Mouse (Mus musculus): Measurements from ENCODE around the gene Rcvrn. TPM values are rescaled to one million over a fixed set of nuclear protein-coding genes. Genes with fewer than 3 reads are reported as not detected.

The Rcvrn gene
- polyA plus RNA-seq, 1 experiment from 2014 or later, result not detected

DNA sequence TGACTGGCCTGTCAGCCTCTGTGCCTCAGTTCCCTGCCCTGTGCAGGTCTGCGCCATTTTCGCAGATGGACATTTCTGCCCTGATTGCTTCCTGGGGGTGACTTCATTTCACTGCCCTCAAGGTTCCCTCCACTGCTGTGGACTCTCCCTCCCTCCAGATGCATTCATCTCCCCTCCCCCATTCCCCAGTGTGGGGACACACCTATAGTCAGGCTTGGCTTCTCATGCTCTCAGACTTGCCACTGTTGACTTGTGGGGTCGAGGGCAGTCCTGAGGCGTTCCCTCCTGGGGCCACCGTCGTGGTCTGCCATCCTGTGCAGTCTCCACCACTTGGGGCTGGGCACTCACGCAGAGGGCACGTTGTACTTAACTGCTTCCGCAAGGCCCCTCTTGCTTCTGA, 38.3 kb upstream of the Rcvrn start:
- WGBS, result 87% methylated on average over 9 of the region's 9 CpGs
- Histone ChIP-seq H3K36me3 (no peaks in the 10 kb centered on the region), H3K4me3 (no peak overlapping the region), H3K4me2 (replicated peaks) (no peak overlapping the region), H3K9ac (no peak overlapping the region), H3K27me3 (no peaks in the 10 kb centered on the region), H3K4me1 (peaks cover 8% of the 10 kb centered on the region), H3K9me3 (no peaks in the 10 kb centered on the region), H3K27ac (no peak overlapping the region)
- no peak for ATAC-seq (ENCODE audit: insufficient number of reproducible peaks, insufficient read depth, low FRiP score, low TSS enrichment)

GRCm38 (mm10) chr11:67657685-67658382, 37.3 kb upstream of the Rcvrn start:
- ATAC-seq (ENCODE audit: insufficient number of reproducible peaks, insufficient read depth, low FRiP score, low TSS enrichment), result no peak
- H3K36me3 ChIP-seq, result no peaks in the 10 kb centered on the region
- no peaks in the 10 kb centered on the region for H3K9me3 ChIP-seq

DNA sequence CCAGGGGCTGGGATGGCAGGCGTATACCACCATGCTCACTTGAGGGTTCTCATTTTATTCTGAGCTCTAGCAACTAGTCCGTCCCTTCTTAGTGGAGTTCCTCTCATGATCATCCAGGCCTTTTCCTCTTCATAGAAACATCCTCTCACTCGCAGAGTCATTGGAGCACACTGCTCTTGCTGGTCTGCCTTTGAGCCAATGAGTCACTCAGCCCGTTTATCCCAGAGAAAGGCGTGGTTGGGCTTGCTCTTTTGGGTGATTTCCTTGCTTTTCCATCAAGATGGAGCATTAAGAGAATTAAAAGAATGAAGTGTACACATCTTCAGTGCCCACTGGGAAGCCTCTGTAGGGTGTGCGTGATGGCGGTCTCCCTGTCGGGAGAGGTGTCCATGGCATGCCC, 33.7 kb upstream of the Rcvrn start:
- no peak for ATAC-seq (ENCODE audit: insufficient number of reproducible peaks, insufficient read depth, low FRiP score, low TSS enrichment)
- Histone ChIP-seq H3K27ac (no peak overlapping the region), H3K4me1 (no peaks in the 10 kb centered on the region), H3K36me3 (no peaks in the 10 kb centered on the region), H3K4me3 (no peak overlapping the region), H3K27me3 (no peaks in the 10 kb centered on the region), H3K9ac (no peak overlapping the region), H3K4me2 (replicated peaks) (no peak overlapping the region), H3K9me3 (no peaks in the 10 kb centered on the region)
- 89% methylated on average over 8 of the region's 8 CpGs for WGBS

More at GRCm38 (mm10) chr11:67657685-67658382, 37.3 kb upstream of the Rcvrn start:
- no peak overlapping the region for H3K9ac ChIP-seq
- no peaks in the 10 kb centered on the region for H3K27me3 ChIP-seq
- no peak overlapping the region for H3K4me3 ChIP-seq
- no peak overlapping the region for H3K4me2 ChIP-seq (replicated peaks)
- WGBS, result 44% methylated on average over 11 of the region's 11 CpGs
- H3K27ac ChIP-seq, result no peak overlapping the region
- H3K4me1 ChIP-seq, result peaks cover 5% of the 10 kb centered on the region

DNA sequence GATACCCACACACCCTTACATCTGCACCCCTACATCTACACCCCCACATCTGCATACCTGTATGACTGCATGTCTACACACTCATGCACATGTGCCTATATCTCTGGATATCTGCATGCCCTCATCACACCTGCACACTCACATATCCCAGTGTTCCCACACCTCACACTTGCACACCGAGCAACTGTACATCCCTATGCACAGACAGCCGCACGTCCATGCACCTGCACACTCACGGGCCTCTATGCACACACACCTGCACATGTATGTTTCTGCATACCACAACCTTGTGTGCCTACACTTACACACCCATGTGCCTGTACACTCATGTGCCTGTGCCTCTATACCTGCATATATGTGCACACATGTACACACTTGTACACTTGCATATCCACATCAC, 31.7 kb upstream of the Rcvrn start:
- H3K36me3 ChIP-seq, result no peaks in the 10 kb centered on the region
- H3K4me2 ChIP-seq (replicated peaks), result no peak overlapping the region
- H3K4me3 ChIP-seq, result no peak overlapping the region
- no peak overlapping the region for H3K27ac ChIP-seq
- no peak for ATAC-seq (ENCODE audit: insufficient number of reproducible peaks, insufficient read depth, low FRiP score, low TSS enrichment)
- WGBS, result 89% methylated on average over 4 of the region's 4 CpGs
- H3K9me3 ChIP-seq, result no peaks in the 10 kb centered on the region
- H3K27me3 ChIP-seq, result no peaks in the 10 kb centered on the region
- H3K4me1 ChIP-seq, result no peaks in the 10 kb centered on the region
- H3K9ac ChIP-seq, result no peak overlapping the region

GRCm38 (mm10) chr11:67664261-67664660, 30.9 kb upstream of the Rcvrn start:
- no peak overlapping the region for H3K4me2 ChIP-seq (replicated peaks)
- H3K9ac ChIP-seq, result no peak overlapping the region
- H3K27me3 ChIP-seq, result no peaks in the 10 kb centered on the region
- no peak for ATAC-seq (ENCODE audit: insufficient number of reproducible peaks, insufficient read depth, low FRiP score, low TSS enrichment)
- H3K4me1 ChIP-seq, result no peaks in the 10 kb centered on the region
- no peak overlapping the region for H3K27ac ChIP-seq
- H3K36me3 ChIP-seq, result no peaks in the 10 kb centered on the region
- no peak overlapping the region for H3K4me3 ChIP-seq
- 85% methylated on average over 3 of the region's 3 CpGs for WGBS
- H3K9me3 ChIP-seq, result no peaks in the 10 kb centered on the region

DNA sequence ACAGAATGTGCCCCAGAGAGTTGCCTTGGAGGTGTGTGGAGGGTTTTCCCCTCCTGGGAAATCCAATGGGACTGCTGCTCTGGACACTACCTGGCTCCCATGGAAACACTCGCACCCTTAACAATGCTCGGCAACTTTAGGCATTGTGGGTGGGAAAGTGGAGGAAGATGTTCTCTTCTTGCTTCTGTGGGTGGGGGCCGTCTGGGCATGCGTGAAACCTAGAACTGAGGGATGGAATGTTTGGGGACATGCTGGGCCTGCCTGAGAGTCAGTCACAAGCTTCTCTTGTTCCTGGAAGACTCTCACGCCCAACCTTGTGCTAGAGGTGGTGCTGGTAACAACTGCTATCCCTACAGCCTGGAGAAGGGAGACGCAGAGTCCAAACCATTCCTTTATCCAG, 30.2 kb upstream of the Rcvrn start:
- no peaks in the 10 kb centered on the region for H3K36me3 ChIP-seq
- H3K27me3 ChIP-seq, result no peaks in the 10 kb centered on the region
- no peak overlapping the region for H3K4me2 ChIP-seq (replicated peaks)
- 84% methylated on average over 6 of the region's 6 CpGs for WGBS
- no peaks in the 10 kb centered on the region for H3K4me1 ChIP-seq
- no peak overlapping the region for H3K27ac ChIP-seq
- no peak for ATAC-seq (ENCODE audit: insufficient number of reproducible peaks, insufficient read depth, low FRiP score, low TSS enrichment)
- no peaks in the 10 kb centered on the region for H3K9me3 ChIP-seq
- H3K9ac ChIP-seq, result no peak overlapping the region
- H3K4me3 ChIP-seq, result no peak overlapping the region

GRCm38 (mm10) chr11:67666129-67666528, 29.0 kb upstream of the Rcvrn start:
- Histone ChIP-seq H3K27me3 (no peaks in the 10 kb centered on the region), H3K4me2 (replicated peaks) (no peak overlapping the region), H3K4me3 (no peak overlapping the region), H3K4me1 (no peaks in the 10 kb centered on the region), H3K27ac (no peak overlapping the region), H3K9ac (no peak overlapping the region), H3K36me3 (no peaks in the 10 kb centered on the region), H3K9me3 (no peaks in the 10 kb centered on the region)
- WGBS, result 83% methylated on average over 5 of the region's 5 CpGs
- ATAC-seq (ENCODE audit: insufficient number of reproducible peaks, insufficient read depth, low FRiP score, low TSS enrichment), result no peak

DNA sequence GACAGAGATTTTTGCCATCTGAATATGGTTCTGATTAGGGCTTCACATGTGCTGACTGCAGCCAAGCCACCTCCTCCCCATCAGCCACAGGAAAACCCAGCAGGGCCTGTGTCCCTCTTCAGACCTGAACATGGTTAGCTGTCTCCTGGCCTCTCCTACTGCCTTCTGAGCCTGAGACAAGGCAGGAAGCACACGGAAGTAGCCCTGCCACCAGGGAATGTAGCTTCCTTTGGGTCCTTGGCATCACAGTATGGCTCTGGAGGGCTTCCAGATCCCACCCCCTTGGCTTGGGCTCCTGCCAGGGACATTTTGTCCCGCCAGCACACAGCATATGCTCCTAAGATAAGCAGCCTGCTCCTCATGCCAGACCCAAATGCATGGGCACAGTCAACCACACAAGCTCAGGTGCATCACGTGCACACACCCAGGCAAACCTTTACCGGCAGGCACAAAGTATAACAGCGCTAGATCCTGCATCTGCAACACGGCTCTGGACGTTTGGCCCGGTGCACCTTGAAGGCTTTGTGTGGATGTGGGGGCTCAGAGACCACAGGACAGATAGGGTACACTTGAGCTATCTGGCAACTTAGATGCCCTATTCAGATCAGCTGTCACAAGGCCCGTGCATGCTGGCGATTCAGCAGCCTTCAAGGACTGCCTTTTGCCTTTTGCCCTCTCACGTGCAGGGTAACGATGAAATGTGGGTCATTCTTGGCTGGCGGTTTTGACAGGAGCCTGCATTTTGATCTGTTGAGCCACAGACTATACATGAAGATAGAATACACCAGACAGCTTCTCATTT, 27.4 kb upstream of the Rcvrn start:
- H3K27ac ChIP-seq, result no peak overlapping the region
- ATAC-seq (ENCODE audit: insufficient number of reproducible peaks, insufficient read depth, low FRiP score, low TSS enrichment), result no peak
- no peaks in the 10 kb centered on the region for H3K4me1 ChIP-seq
- no peaks in the 10 kb centered on the region for H3K36me3 ChIP-seq
- H3K4me2 ChIP-seq (replicated peaks), result no peak overlapping the region
- H3K9me3 ChIP-seq, result no peaks in the 10 kb centered on the region
- no peaks in the 10 kb centered on the region for H3K27me3 ChIP-seq
- H3K9ac ChIP-seq, result no peak overlapping the region
- H3K4me3 ChIP-seq, result no peak overlapping the region
- 82% methylated on average over 13 of the region's 13 CpGs for WGBS

GRCm38 (mm10) chr11:67668460-67669007, 26.6 kb upstream of the Rcvrn start:
- no peak overlapping the region for H3K27ac ChIP-seq
- no peak for ATAC-seq (ENCODE audit: insufficient number of reproducible peaks, insufficient read depth, low FRiP score, low TSS enrichment)
- H3K27me3 ChIP-seq, result no peaks in the 10 kb centered on the region
- H3K36me3 ChIP-seq, result no peaks in the 10 kb centered on the region
- H3K9ac ChIP-seq, result no peak overlapping the region
- no peaks in the 10 kb centered on the region for H3K4me1 ChIP-seq
- no peak overlapping the region for H3K4me3 ChIP-seq
- H3K9me3 ChIP-seq, result no peaks in the 10 kb centered on the region
- no peak overlapping the region for H3K4me2 ChIP-seq (replicated peaks)
- WGBS, result 79% methylated on average over 3 of the region's 3 CpGs

DNA sequence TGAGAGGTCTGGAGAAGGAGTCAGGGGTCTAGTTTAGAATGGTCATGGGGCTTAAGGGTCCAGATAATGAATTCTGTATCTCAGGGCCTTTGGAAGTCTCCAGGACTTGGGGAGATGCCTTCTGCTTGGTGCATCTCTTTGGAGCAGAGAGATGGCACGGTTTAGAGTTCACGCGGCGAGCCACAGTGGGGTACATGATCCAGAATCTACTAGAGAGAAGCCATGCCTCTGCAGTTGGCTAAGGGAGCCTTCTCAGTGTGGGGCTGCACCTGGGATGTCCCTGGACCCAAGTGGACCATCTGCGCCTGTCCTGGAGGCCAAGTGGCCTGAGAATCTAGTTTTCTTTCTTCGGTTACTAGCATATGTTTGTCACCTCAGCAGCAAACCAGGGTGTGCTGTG, 25.1 kb upstream of the Rcvrn start:
- H3K9me3 ChIP-seq, result no peaks in the 10 kb centered on the region
- H3K9ac ChIP-seq, result no peak overlapping the region
- no peak overlapping the region for H3K4me2 ChIP-seq (replicated peaks)
- H3K36me3 ChIP-seq, result no peaks in the 10 kb centered on the region
- no peak overlapping the region for H3K27ac ChIP-seq
- no peaks in the 10 kb centered on the region for H3K27me3 ChIP-seq
- no peak overlapping the region for H3K4me3 ChIP-seq
- H3K4me1 ChIP-seq, result no peaks in the 10 kb centered on the region
- WGBS, result 95% methylated on average over 6 of the region's 6 CpGs
- ATAC-seq (ENCODE audit: insufficient number of reproducible peaks, insufficient read depth, low FRiP score, low TSS enrichment), result no peak

- Histone ChIP-seq H3K4me3 (no peak overlapping the region), H3K4me2 (replicated peaks) (no peak overlapping the region), H3K9me3 (no peaks in the 10 kb centered on the region), H3K36me3 (no peaks in the 10 kb centered on the region), H3K27ac (no peak overlapping the region), H3K4me1 (no peaks in the 10 kb centered on the region), H3K27me3 (no peaks in the 10 kb centered on the region), H3K9ac (no peak overlapping the region)
- ATAC-seq (ENCODE audit: insufficient number of reproducible peaks, insufficient read depth, low FRiP score, low TSS enrichment), result no peak
- 63% methylated on average over 5 of the region's 5 CpGs for WGBS
Measured at GRCm38 (mm10) chr11:67672140-67672539, 23.0 kb upstream of the Rcvrn start.

Data from embryonic facial prominence, embryonic 12.5 days (tissue).